Mouse (Mus musculus) myocyte (in vitro differentiated cells): ENCODE measurements around the gene Ccdc103. TPM values are rescaled to one million over a fixed set of nuclear protein-coding genes. Genes with fewer than 3 reads are reported as not detected.
A peak's percentile ranks its signal among the peaks of the same experiment; 100 is the strongest.

ENCODE experiments used
- H3K27me3 ChIP-seq: one replicate; pipeline ENCODE4 v1.6.1; 2011; ENCODE audit not compliant: control insufficient read depth, insufficient read depth, insufficient read length
- H3K36me3 ChIP-seq: one replicate; pipeline ENCODE4 v1.6.1; 2011; ENCODE audit not compliant: control insufficient read depth, insufficient read depth
- H3K4me2 ChIP-seq: one replicate; pipeline ENCODE4 v1.6.1; 2011; ENCODE audit warnings: low read depth, control low read depth
- H3K4me3 ChIP-seq: one replicate; pipeline ENCODE4 v1.5.1; 2011; ENCODE audit warnings: mild to moderate bottlenecking, control low read depth, moderate library complexity
- H3K79me2 ChIP-seq: one replicate; pipeline ENCODE4 v1.6.1; 2011; ENCODE audit not compliant: control insufficient read depth, insufficient read depth
- H3ac ChIP-seq: one replicate; pipeline ENCODE4 v1.6.1; 2011; ENCODE audit not compliant: control insufficient read depth, insufficient read length
- CEBPB ChIP-seq: IDR thresholded peaks from 2 replicates; pipeline ENCODE4 v1.6.1; 2011; ENCODE audit warnings: mild to moderate bottlenecking, moderate library complexity; ENCODE audit not compliant: poor library complexity, insufficient read depth, severe bottlenecking
- E2F4 ChIP-seq: IDR thresholded peaks from one replicate; pipeline ENCODE4 v1.6.1; 2011; ENCODE audit warnings: mild to moderate bottlenecking, control low read depth, moderate library complexity; ENCODE audit not compliant: insufficient read depth
- MAX ChIP-seq: IDR thresholded peaks from one replicate; pipeline ENCODE4 v1.6.1; 2011; ENCODE audit warnings: low read depth, mild to moderate bottlenecking, control low read depth
- MYOD1 ChIP-seq, 3 experiments: IDR thresholded peaks; one replicate each; pipeline ENCODE4 v1.6.1; 2011; ENCODE audit warnings: control low read depth in 2 of 3, low read depth in 2 of 3, mild to moderate bottlenecking in 2 of 3, moderate library complexity in 1 of 3; ENCODE audit not compliant: insufficient read length in 2 of 3, control insufficient read depth in 1 of 3
- MYOG ChIP-seq, 3 experiments: IDR thresholded peaks; one replicate each; pipeline ENCODE4 v1.6.1; 2011; ENCODE audit warnings: control low read depth in 2 of 3, low read depth in 2 of 3, mild to moderate bottlenecking in 2 of 3; ENCODE audit not compliant: insufficient read length in 2 of 3, control insufficient read depth in 1 of 3, insufficient read depth in 1 of 3
- POLR2A ChIP-seq: IDR thresholded peaks from one replicate; pipeline ENCODE4 v1.6.1; 2011; ENCODE audit warnings: low read depth, mild to moderate bottlenecking, control low read depth, moderate library complexity; ENCODE audit not compliant: insufficient read length
- POLR2AphosphoS2 ChIP-seq: IDR thresholded peaks from one replicate; pipeline ENCODE4 v1.6.1; 2011; ENCODE audit warnings: low read depth, control low read depth; ENCODE audit not compliant: insufficient read length
- REST ChIP-seq: IDR thresholded peaks from one replicate; pipeline ENCODE4 v1.6.1; 2011; ENCODE audit warnings: mild to moderate bottlenecking, control low read depth, moderate library complexity; ENCODE audit not compliant: insufficient read depth, insufficient read length
- SRF ChIP-seq: IDR thresholded peaks from one replicate; pipeline ENCODE4 v1.6.1; 2011; ENCODE audit warnings: low read depth; ENCODE audit not compliant: control insufficient read depth, insufficient read length
- TCF12 ChIP-seq: IDR thresholded peaks from one replicate; pipeline ENCODE4 v1.6.1; 2011; ENCODE audit warnings: mild to moderate bottlenecking, control low read depth; ENCODE audit not compliant: poor library complexity, insufficient read depth, severe bottlenecking
- TCF3 ChIP-seq: IDR thresholded peaks from one replicate; pipeline ENCODE4 v1.6.1; 2011; ENCODE audit warnings: low read depth, control low read depth; ENCODE audit not compliant: insufficient read length
- USF1 ChIP-seq: IDR thresholded peaks from one replicate; pipeline ENCODE4 v1.6.1; 2011; ENCODE audit warnings: low read depth, mild to moderate bottlenecking, control low read depth, moderate library complexity
- polyA plus RNA-seq: library from polyadenylated mRNA; unstranded; fragments of >200 nt; fragmentation: generic; extraction: Trizol; gene quantifications from one replicate; pipeline ENCODE4 v1.2.1, GENCODE M21; 2012; ENCODE audit warnings: missing spikeins

The Ccdc103 gene
- polyA plus RNA-seq, 1 experiment: 1.4 TPM

GRCm38 (mm10) chr11:102864272-102864671, 16.7 kb upstream of the Ccdc103 start:
- Histone ChIP-seq H3K4me3 (no peak overlapping the region), H3K79me2 (no peaks in the 10 kb centered on the region), H3K27me3 (no peaks in the 10 kb centered on the region), H3K36me3 (peaks cover 67% of the 10 kb centered on the region), H3ac (no peak overlapping the region), H3K4me2 (no peak overlapping the region)
- TF ChIP-seq E2F4 (no peak), POLR2A (no peak), USF1 (no peak), TCF12 (no peak), MAX (no peak), MYOG (IDR thresholded peaks at IDR 0.05; ENCODE audit: control insufficient read depth in 1 of 3, insufficient read depth in 1 of 3, insufficient read length in 2 of 3, low read depth in 2 of 3) (no peak), MYOD1 (IDR thresholded peaks at IDR 0.05; ENCODE audit: control insufficient read depth in 1 of 3, insufficient read length in 2 of 3, low read depth in 2 of 3) (no peak), SRF (no peak)

- Histone ChIP-seq H3K27me3 (no peaks in the 10 kb centered on the region), H3K79me2 (peaks cover 23% of the 10 kb centered on the region), H3K36me3 (peaks cover 21% of the 10 kb centered on the region), H3ac (no peak overlapping the region), H3K4me3 (no peak overlapping the region), H3K4me2 (no peak overlapping the region)
- TF ChIP-seq E2F4 (no peak), SRF (no peak), TCF12 (no peak), TCF3 (no peak), MYOD1 (IDR thresholded peaks at IDR 0.05; ENCODE audit: control insufficient read depth in 1 of 3, insufficient read length in 2 of 3, low read depth in 2 of 3) (no peak), MYOG (IDR thresholded peaks at IDR 0.05; ENCODE audit: control insufficient read depth in 1 of 3, insufficient read depth in 1 of 3, insufficient read length in 2 of 3, low read depth in 2 of 3) (no peak), USF1 (no peak), POLR2A (no peak), MAX (no peak), REST (no peak), POLR2AphosphoS2 (no peak), CEBPB (no peak)
Measured at GRCm38 (mm10) chr11:102874801-102875334, 6.1 kb upstream of the Ccdc103 start.

- Histone ChIP-seq H3K27me3 (no peaks in the 10 kb centered on the region), H3K4me3 (peak overlapping the region; percentile 92), H3K79me2 (peaks cover 33% of the 10 kb centered on the region), H3ac (no peak overlapping the region), H3K36me3 (peaks cover 16% of the 10 kb centered on the region), H3K4me2 (peak overlapping the region; percentile 96)
- no peak for TF ChIP-seq REST
- TF ChIP-seq USF1: no peak
- TF ChIP-seq MYOG (IDR thresholded peaks at IDR 0.05; ENCODE audit: control insufficient read depth in 1 of 3, insufficient read depth in 1 of 3, insufficient read length in 2 of 3, low read depth in 2 of 3): no peak
- no peak for TF ChIP-seq TCF12
- no peak for TF ChIP-seq SRF
Measured at GRCm38 (mm10) chr11:102879558-102879957, 1.4 kb upstream of the Ccdc103 start.

- H3K36me3 ChIP-seq: peaks cover 2% of the 10 kb centered on the region
- H3K79me2 ChIP-seq: peaks cover 33% of the 10 kb centered on the region
- H3K4me2 ChIP-seq: peak overlapping the region; percentile 96
- no peaks in the 10 kb centered on the region for H3K27me3 ChIP-seq
- peak overlapping the region; percentile 92 for H3K4me3 ChIP-seq
- TF ChIP-seq MYOD1 (IDR thresholded peaks at IDR 0.05; ENCODE audit: control insufficient read depth in 1 of 3, insufficient read length in 2 of 3, low read depth in 2 of 3) (no peak), MYOG (IDR thresholded peaks at IDR 0.05; ENCODE audit: control insufficient read depth in 1 of 3, insufficient read depth in 1 of 3, insufficient read length in 2 of 3, low read depth in 2 of 3) (no peak), MAX (no peak), REST (no peak), USF1 (no peak), TCF12 (no peak), TCF3 (no peak)
- H3ac ChIP-seq: peak overlapping the region; percentile 34
Measured at GRCm38 (mm10) chr11:102881314-102882198, 552 bp downstream of the Ccdc103 start.

GRCm38 (mm10) chr11:102884616-102885219, 3.7 kb downstream of the Ccdc103 start, which contains the start of gene Fam187a:
Gene Fam187a, plus strand, starts transcription at chr11:102885169.
- Histone ChIP-seq H3K27me3 (peaks cover 9% of the 10 kb centered on the region), H3K36me3 (no peaks in the 10 kb centered on the region), H3K4me3 (no peak within 1 kb of the TSS), H3ac (no peak within 1 kb of the TSS), H3K4me2 (peak within 1 kb of the TSS; percentile 30), H3K79me2 (peaks cover 11% of the 10 kb centered on the region)
- TF ChIP-seq TCF3: no peak
- TF ChIP-seq MYOD1 (IDR thresholded peaks at IDR 0.05; ENCODE audit: control insufficient read depth in 1 of 3, insufficient read length in 2 of 3, low read depth in 2 of 3): no peak
- no peak for TF ChIP-seq REST
